Mouse (Mus musculus) heart, adult 2 months (tissue): ENCODE results near the gene Rgs1.

Experiments
- CTCF ChIP-seq: fragments of 200-600 bp; IDR thresholded peaks from 2 replicates; pipeline ENCODE4 v1.8.1; 2022; ENCODE audit warnings: antibody characterized with exemption, mild to moderate bottlenecking, moderate library complexity
- EP300 ChIP-seq: fragments of 200-500 bp; IDR thresholded peaks from 2 replicates; pipeline ENCODE4 v1.6.1; 2011; ENCODE audit warnings: low read depth, low read length, control low read depth; ENCODE audit not compliant: insufficient read depth
- POLR2A ChIP-seq: fragments of 200-500 bp; IDR thresholded peaks from 2 replicates; pipeline ENCODE4 v1.6.1; 2011; ENCODE audit warnings: mild to moderate bottlenecking, low read depth, low read length, control low read depth; ENCODE audit not compliant: insufficient read depth

DNA sequence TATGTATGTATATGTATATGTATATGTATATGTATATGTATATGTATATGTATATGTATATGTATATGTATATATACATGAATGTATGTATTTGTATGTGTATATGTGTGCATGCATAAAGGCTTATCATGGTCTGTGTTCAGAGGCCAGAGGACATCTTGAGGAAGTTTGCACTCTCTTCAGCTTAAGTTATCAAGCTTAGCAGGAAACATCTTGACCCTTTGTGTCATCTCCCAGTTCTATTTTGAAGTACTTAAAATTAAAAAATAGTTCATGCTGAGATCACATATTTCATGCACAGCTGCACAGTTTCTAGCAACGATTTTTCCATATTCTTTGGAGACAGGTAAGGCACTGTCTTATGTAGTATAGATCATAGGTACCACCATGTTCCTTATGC lies 49.5 kb downstream of the Rgs1 start:
- TF ChIP-seq POLR2A: no peak
- no peak for TF ChIP-seq CTCF
- TF ChIP-seq EP300: no peak
